Mouse (Mus musculus): ENCODE data around the gene Ccpg1os.

Gene Ccpg1os

DNA sequence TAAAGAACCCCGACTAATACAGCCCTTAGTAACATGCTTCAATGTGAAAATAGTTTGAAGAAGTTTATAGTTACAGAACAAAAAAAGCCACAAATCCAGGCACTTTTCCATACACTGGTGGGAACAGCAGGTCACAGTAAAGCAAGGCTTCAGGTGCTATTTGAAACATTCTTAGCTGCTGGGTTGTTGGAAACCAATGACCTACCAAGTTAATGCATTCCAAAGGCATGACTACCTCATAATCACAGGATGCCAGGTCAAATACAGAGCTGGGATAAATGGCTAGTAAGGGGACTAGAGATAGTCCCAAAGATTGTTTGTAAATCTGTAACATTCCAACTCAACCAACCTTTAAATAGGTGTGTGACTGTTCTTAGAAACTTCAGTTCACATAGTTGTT lies 9.9 kb downstream of the Ccpg1os start:
- DNase-seq, result no peak

DNA sequence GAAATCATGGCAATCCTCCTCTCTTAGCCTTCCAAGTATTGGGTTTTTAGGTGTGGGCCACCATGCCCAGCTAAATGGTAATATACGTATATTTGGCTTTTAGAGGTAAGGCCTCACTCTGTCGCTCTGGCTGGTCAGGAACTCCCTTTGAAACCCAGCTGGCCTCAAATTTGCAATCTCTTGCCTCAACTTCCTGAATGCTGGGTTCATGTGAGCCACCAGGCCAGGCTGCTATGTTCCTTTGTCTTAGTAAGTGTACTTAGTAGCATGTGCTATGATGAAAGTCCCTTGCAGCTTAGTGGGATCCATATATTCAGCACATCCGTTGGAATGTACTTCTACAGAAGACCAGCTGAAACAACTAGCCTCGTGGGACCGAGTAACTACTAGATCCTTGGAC lies 10.4 kb downstream of the Ccpg1os start:
- DNase-seq, result no peak

DNA sequence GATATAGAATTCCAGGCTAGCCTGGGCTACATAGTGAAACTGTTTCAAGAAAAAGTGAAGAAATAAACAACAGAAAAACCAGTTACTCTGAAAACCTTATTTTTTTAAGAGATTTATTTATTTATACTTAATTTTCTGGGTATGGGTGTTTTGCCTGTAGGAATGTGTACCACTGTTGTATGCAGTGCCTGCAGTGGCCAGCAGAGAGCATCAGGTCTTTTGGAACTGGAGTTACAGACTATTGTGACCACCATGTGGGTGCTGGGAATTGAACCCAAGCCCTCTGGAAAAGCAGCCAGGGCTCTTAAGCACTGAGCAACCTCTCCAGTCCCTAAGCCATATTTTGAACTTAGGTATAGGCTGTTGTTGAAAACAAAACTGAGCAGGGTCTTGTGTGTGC lies 12.2 kb downstream of the Ccpg1os start:
- no peak for DNase-seq

- DNase-seq, result no peak
These were observed 12.7 kb downstream of the Ccpg1os start for GRCm38 (mm10) chr9:72972435-72972834.

DNA sequence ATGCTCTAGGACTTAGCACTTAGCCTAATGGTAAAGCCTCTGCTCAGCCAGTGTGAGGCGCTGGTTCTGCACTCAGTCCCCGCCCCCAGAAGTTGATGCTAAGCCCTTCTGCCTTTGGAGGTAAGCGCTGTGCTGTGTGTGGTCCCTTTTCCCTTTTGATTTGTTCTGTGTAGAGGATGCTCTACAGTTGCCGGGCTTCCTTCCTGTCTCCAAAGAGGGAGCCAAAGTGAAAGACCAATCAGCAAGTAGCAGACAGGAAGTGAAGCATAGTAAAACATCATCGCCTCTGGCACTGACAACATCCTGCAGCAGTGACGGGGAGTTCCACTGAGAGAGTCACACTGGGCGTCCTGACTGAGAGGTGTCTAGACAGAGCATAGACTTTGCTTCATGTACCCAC lies 15.3 kb downstream of the Ccpg1os start:
- DNase-seq, result peak in 1 of 2 experiments; percentile 40

DNA sequence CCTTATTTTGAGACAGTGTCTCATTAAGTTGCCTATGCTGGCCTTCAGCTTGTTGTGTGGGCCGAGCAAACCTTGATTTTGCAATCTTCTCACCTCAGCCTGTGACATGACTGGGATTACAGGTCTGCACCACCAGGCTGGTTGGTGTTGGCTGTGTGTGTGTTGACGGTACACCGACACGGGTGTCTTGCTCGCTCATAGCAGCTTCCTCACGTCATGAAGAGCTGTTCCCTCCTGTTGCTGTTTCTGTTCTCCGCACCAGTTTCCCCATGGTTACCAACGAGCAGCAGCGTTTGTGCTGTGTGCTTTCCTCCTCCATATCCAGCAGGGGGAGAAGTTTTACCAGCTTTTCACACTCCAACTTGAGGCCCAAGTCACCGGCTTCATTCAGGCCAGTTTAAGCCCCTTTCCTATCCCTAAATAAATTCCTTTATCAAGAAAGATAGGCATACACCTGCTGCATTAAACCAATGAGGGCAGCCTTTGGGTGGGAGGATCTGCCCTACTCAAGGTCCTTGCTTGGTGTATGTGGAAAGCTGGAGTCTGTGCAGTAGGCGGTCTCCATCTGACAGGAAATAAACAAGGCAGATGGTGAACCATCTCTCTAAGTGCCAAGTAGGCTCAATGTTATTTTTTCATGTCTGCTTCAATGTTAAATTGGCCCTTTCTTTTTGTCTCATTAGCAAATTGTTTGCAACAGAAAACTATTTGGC lies 16.7 kb downstream of the Ccpg1os start:
- peak; percentile 31 to 57 for DNase-seq

DNA sequence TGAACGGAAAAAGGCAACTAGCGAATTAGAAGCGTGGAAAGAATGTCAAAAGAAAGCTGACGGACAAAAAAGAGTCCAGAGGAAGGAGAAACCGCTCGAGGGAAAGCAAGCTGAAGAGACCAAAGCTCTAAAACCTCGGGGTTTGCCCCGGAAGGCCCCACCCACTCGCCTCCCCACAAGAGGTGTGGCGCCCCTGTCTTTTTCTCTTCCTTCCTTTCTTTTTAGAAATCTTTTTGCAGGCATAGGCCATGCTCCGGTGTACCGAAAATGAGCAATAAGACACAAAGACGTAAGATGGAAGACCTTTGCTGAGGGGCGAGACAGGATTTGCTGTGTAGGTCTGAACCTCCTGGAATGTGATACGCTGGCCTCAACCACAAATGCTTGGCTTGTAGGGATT lies 23.2 kb downstream of the Ccpg1os start:
- DNase-seq, result no peak

DNA sequence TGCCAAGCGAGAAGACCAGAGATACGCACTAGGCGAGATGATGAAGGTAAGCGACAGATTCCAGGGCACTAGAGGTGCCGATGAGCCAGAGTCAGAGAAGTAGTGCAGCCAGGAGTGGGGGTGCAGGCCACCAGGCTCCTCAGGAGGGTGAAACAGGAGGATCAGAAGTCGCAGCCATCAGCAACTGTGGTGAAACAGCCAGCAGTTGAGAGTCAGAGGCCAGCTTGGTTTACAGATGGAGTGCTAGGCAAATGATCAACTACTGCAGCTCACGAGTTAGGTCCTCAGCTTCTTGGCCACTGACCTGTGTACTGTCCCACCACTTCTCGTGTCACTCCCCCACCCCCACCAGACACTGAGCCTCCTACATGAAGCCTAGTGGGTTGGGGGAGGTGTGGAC lies 23.8 kb downstream of the Ccpg1os start:
- peak; percentile 31 to 55 for DNase-seq

DNA sequence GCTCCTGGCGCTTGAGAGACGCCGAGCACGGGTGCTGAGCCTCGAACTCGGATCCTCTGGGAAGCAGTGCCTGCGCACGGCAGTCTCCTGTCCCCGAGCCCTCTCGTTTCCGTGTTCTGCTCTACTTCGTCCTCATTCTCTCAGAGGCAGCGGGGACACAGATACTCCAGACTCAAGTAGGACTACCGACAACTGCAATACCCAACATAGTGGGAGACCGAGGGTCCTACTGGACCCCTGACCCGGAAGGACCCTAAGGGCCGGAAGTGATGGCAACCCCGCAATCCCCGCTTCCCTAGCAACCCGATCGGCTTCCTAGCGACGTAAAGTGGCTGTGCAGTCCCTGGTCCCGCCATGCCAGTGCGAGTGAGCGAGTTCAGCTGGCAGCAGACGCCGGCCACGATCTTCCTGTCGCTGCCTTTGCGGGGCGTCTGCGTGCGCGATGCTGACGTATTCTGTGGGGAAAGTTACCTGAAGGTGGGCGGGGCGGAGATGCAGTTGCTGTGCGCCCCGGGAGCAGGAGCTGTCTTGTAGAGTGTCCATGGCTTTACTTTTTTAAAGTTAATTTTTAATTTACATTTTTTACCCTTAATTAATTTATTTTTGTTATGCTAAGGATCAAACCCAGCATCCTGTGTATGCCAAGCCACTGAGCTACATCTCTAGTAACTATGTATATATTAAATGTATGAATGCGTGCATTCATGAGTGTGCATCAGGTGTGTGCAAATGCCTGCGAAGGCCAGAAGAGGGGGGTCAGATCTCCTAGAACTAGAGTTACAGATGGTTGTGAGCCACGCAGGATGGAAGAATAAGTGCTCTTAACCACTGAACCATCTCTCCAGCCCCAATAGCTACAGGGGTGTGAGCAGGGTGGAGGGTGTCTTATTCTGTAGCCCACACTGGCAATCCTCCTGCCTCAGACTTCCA lies 26.4 kb downstream of the Ccpg1os start, which contains the start of the genes Dyx1c1 and Gm44503:
Gene Dyx1c1 (plus strand): TSS at position 265 of the 930 bp plus-strand sequence.
Gene Gm44503 (plus strand): TSS at position 332 of the 930 bp plus-strand sequence.
- DNase-seq, result peak; percentile 87 to 92

GRCm38 (mm10) chr9:72955546-72955945 lies 29.6 kb downstream of the Ccpg1os start:
- peak; percentile 68 to 73 for DNase-seq

DNA sequence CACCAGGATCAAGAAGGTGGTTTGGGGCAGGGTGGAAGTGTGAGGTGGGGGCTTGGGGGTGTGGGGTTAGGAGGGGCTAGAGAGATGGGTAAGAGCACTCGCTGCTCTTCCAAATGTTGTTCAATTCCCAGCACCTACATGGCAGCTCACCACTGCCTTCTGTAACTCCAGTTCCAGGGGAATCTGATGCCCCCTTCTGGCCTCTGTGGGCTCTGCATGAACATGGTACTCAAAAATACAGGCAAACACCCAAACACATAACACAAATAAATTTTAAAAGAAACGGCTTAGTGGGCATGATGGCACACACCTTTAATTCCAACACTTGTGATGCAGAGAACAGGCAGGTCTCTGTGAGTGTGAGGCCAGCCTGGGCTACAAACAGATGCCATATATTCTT lies 30.4 kb downstream of the Ccpg1os start:
- peak; percentile 54 to 56 for DNase-seq

DNA sequence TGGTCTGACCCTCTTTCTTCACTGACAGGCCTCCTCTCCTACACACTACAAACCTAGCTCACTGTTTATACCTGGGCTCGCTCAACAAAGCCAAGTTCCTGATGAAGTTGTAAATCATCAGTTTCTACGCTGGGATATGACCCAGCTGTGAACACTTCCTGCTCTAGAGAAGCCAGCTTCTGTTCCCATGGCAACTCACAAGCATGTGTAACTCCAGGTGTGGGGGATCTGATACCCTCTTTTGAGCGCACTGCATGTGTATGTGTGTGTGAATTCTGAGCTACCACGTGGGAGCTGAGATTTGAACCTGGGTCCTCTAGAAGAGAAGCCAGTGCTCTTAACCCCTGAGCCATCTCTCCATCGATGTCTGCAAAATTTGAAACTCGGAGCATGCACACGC lies 35.6 kb downstream of the Ccpg1os start:
- DNase-seq, result no peak

- DNase-seq, result no peak
These were observed 38.2 kb downstream of the Ccpg1os start for GRCm38 (mm10) chr9:72947010-72947409.

- DNase-seq, result no peak
These were observed 40.9 kb downstream of the Ccpg1os start for GRCm38 (mm10) chr9:72944286-72944685.

- peak; percentile 20 to 27 for DNase-seq
These were observed 41.8 kb downstream of the Ccpg1os start for GRCm38 (mm10) chr9:72943424-72943823.

- no peak for DNase-seq
These were observed 48.9 kb downstream of the Ccpg1os start for GRCm38 (mm10) chr9:72936301-72936700.

DNA sequence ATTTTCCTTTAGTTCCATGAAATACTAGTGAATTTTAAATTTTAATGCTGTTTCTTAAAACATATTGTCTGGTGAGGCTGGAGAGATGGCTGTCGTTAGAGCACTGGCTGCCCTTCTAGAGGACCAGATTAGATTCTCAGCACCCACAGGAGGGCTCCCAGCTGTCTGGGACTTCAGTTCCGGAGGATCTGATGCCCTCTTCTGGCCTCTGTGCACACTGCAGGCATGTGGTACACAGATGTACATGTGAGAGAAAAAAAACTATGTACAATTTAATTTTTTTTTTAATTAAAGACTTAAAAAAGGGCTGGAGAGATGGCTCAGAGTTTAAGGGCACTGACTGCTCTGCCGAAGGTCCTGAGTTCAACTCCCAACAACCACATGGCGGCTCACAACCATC lies 49.9 kb downstream of the Ccpg1os start:
- DNase-seq, result peak in 1 of 2 experiments; percentile 31

DNA sequence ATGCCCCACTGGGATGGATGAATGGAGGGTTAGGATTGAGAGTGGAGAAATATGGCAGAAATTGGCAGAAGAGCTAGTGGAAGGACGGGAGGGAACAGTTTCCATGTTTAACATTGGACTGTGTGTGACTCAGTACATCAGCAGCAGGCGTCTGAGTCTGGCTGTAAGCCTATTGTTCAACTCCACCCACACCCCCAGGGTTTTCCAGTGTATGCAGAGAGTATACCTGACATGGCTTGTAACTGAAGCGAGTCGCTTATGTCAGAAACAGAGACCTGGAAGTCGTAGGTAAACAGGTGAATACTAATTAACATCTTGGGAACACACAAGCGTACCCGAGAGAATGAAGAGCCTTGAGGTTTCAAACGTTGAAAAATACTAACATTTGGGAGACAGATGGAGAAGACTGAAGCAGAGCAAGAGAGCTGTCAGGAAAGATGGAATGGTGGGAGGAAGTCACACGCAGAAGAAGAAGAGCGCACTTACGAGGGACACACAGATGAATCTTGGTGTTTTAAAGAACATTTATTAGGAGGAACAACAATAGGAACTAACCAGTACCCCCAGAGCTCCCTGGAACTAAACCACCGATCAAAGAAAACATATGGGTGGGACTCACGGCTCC lies 53.9 kb downstream of the Ccpg1os start:
- no peak for DNase-seq

Data from kidney, postnatal 4 days (tissue).